Mouse (Mus musculus) stomach, postnatal 0 days (tissue): ENCODE measurements around the gene Rnf166.

Experiments
- CTCF ChIP-seq: IDR thresholded peaks from 2 replicates; pipeline ENCODE4 v1.5.1; 2016; ENCODE audit warnings: antibody characterized with exemption, low read depth, mild to moderate bottlenecking, moderate library complexity
- EP300 ChIP-seq: optimal IDR thresholded peaks from 2 replicates; pipeline ENCODE3; 2016; ENCODE audit warnings: antibody characterized with exemption

- TF ChIP-seq CTCF (no peak), EP300 (no peak)
These were observed 5.2 kb downstream of the Rnf166 start for GRCm38 (mm10) chr8:122470691-122471090.
